Mouse (Mus musculus): ENCODE measurements around the gene Gm10037. TPM values are rescaled to one million over a fixed set of nuclear protein-coding genes. Genes with fewer than 3 reads are reported as not detected.
"Not testable (repeated sequence)": the region's sequence is repeated elsewhere in the genome, so short reads cannot be mapped to it uniquely, and the experiment has no call there.

Gm10037 gene
- not detected in 2 replicates for polyA plus RNA-seq (2012; rRNA removed)

- H3K36me3 ChIP-seq (ENCODE audit: control insufficient read depth, insufficient read depth, low read length) = peaks cover 1% of the 10 kb centered on the region; the same call in 1 of the 2 replicates
- H3K4me3 ChIP-seq (ENCODE audit: low read depth, low read length) = peak within 1 kb of the TSS; percentile 86
- TF ChIP-seq CTCF (IDR thresholded peaks at IDR 0.05; ENCODE audit: extremely low read depth, insufficient read length, insufficient replicate concordance, low read depth, low read length) = no peak; the same call in 1 of the 2 replicates
- TF ChIP-seq POLR2A (IDR thresholded peaks at IDR 0.05; ENCODE audit: low read depth, low read length) = no peak
- WGBS = 3% methylated on average over 14 of the region's 14 CpGs
- H3K4me1 ChIP-seq (ENCODE audit: control insufficient read depth, insufficient read depth, insufficient read length, low read length) = no peaks in the 10 kb centered on the region
- no peaks in the 10 kb centered on the region for H3K27me3 ChIP-seq (ENCODE audit: control insufficient read depth, insufficient read depth, low read length)
- no peak within 1 kb of the TSS for H3K27ac ChIP-seq (ENCODE audit: insufficient read depth, low read depth, low read length)
These were observed at the start of gene Gm10037 for GRCm38 (mm10) chr13:67830911-67831336. TSS of gene Gm10037 (plus strand) at chr13:67831106.

GRCm38 (mm10) chr13:67791921-67792455 is 38.9 kb upstream of the Gm10037 start:
- Histone ChIP-seq H3K4me1 (ENCODE audit: control insufficient read depth, insufficient read depth, insufficient read length, low read length) (no peaks in the 10 kb centered on the region), H3K36me3 (ENCODE audit: control insufficient read depth, insufficient read depth, low read length) (no peaks in the 10 kb centered on the region), H3K4me3 (ENCODE audit: low read depth, low read length) (no peak overlapping the region), H3K27me3 (ENCODE audit: control insufficient read depth, insufficient read depth, low read length) (no peaks in the 10 kb centered on the region), H3K27ac (ENCODE audit: insufficient read depth, low read depth, low read length) (no peak overlapping the region)
- WGBS = 92% methylated on average over 10 of the region's 10 CpGs
- TF ChIP-seq POLR2A (IDR thresholded peaks at IDR 0.05; ENCODE audit: low read depth, low read length) = no peak
- no peak for TF ChIP-seq CTCF (IDR thresholded peaks at IDR 0.05; ENCODE audit: extremely low read depth, insufficient read length, insufficient replicate concordance, low read depth, low read length)

- Histone ChIP-seq H3K4me3 (ENCODE audit: low read depth, low read length) (no peak overlapping the region), H3K36me3 (ENCODE audit: control insufficient read depth, insufficient read depth, low read length) (no peaks in the 10 kb centered on the region), H3K27me3 (ENCODE audit: control insufficient read depth, insufficient read depth, low read length) (no peaks in the 10 kb centered on the region), H3K27ac (ENCODE audit: insufficient read depth, low read depth, low read length) (no peak overlapping the region), H3K4me1 (ENCODE audit: control insufficient read depth, insufficient read depth, insufficient read length, low read length) (no peaks in the 10 kb centered on the region)
- TF ChIP-seq POLR2A (IDR thresholded peaks at IDR 0.05; ENCODE audit: low read depth, low read length) = no peak
- TF ChIP-seq CTCF (IDR thresholded peaks at IDR 0.05; ENCODE audit: extremely low read depth, insufficient read length, insufficient replicate concordance, low read depth, low read length) = no peak
- WGBS = 90% methylated on average over 3 of the region's 3 CpGs
These were observed 32.3 kb upstream of the Gm10037 start for GRCm38 (mm10) chr13:67798618-67799017.

GRCm38 (mm10) chr13:67799151-67799550 is 31.8 kb upstream of the Gm10037 start:
- H3K36me3 ChIP-seq (ENCODE audit: control insufficient read depth, insufficient read depth, low read length); H3K4me3 ChIP-seq (ENCODE audit: low read depth, low read length); H3K27ac ChIP-seq (ENCODE audit: insufficient read depth, low read depth, low read length); H3K27me3 ChIP-seq (ENCODE audit: control insufficient read depth, insufficient read depth, low read length); H3K4me1 ChIP-seq (ENCODE audit: control insufficient read depth, insufficient read depth, insufficient read length, low read length): not testable (repeated sequence)
- 89% methylated on average over 3 of the region's 3 CpGs for WGBS

- H3K27ac ChIP-seq (ENCODE audit: insufficient read depth, low read depth, low read length) = no peak overlapping the region
- no peaks in the 10 kb centered on the region for H3K27me3 ChIP-seq (ENCODE audit: control insufficient read depth, insufficient read depth, low read length)
- no peak overlapping the region for H3K4me3 ChIP-seq (ENCODE audit: low read depth, low read length)
- no peak for TF ChIP-seq CTCF (IDR thresholded peaks at IDR 0.05; ENCODE audit: extremely low read depth, insufficient read length, insufficient replicate concordance, low read depth, low read length)
- no peak for TF ChIP-seq POLR2A (IDR thresholded peaks at IDR 0.05; ENCODE audit: low read depth, low read length)
- peaks cover 2% of the 10 kb centered on the region; the same call in 1 of the 2 replicates for H3K4me1 ChIP-seq (ENCODE audit: control insufficient read depth, insufficient read depth, insufficient read length, low read length)
- 13% methylated on average over 1 of the region's 1 CpGs for WGBS
- peaks cover 2% of the 10 kb centered on the region; the same call in 1 of the 2 replicates for H3K36me3 ChIP-seq (ENCODE audit: control insufficient read depth, insufficient read depth, low read length)
These were observed 19.2 kb upstream of the Gm10037 start for GRCm38 (mm10) chr13:67811651-67812210.

- Histone ChIP-seq H3K4me1 (ENCODE audit: control insufficient read depth, insufficient read depth, insufficient read length, low read length) (peaks cover 2% of the 10 kb centered on the region; the same call in 1 of the 2 replicates), H3K27me3 (ENCODE audit: control insufficient read depth, insufficient read depth, low read length) (no peaks in the 10 kb centered on the region), H3K27ac (ENCODE audit: insufficient read depth, low read depth, low read length) (no peak overlapping the region), H3K4me3 (ENCODE audit: low read depth, low read length) (peak overlapping the region; percentile 86), H3K36me3 (ENCODE audit: control insufficient read depth, insufficient read depth, low read length) (peaks cover 2% of the 10 kb centered on the region; the same call in 1 of the 2 replicates)
- WGBS = 72% methylated on average over 8 of the region's 8 CpGs
- TF ChIP-seq CTCF (IDR thresholded peaks at IDR 0.05; ENCODE audit: extremely low read depth, insufficient read length, insufficient replicate concordance, low read depth, low read length) (no peak), POLR2A (IDR thresholded peaks at IDR 0.05; ENCODE audit: low read depth, low read length) (no peak)
These were observed 17.8 kb upstream of the Gm10037 start for GRCm38 (mm10) chr13:67812961-67813709.

Data from small intestine, adult 2 months (tissue).